Mouse (Mus musculus): ENCODE data around the gene Olfr220. TPM values are rescaled to one million over a fixed set of nuclear protein-coding genes. Genes with fewer than 3 reads are reported as not detected.
A peak's percentile ranks its signal among the peaks of the same experiment; 100 is the strongest.

Gene Olfr220
- total RNA-seq (2021), result not detected in 2 replicates
- long read RNA-seq, experiment 1, result 0 reads
- long read RNA-seq, experiment 2, result 0 reads

GRCm38 (mm10) chr1:174441782-174442181 is at the start of gene Olfr220:
Olfr220 (plus strand) TSS chr1:174442082.
- DNase-seq, result no peak

DNA sequence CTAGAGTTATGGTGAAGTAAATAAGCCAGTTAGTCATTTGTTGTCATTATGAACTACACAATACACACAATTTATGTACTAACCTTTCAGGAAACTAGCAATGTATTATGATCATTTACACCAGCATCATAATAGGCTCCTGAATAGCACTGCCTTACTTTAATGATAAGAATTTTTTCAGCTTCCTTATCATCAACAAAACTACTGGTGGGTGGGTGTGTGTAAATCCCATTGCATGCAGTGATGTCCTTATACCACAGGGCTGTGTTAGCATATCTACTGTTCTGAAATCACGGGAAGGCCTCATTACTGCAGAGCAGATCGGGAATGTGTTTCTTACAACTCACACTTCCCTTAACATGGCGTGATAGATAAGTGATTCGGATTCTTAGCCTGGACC is 18.9 kb upstream of the Olfr220 start:
- no peak for DNase-seq

DNA sequence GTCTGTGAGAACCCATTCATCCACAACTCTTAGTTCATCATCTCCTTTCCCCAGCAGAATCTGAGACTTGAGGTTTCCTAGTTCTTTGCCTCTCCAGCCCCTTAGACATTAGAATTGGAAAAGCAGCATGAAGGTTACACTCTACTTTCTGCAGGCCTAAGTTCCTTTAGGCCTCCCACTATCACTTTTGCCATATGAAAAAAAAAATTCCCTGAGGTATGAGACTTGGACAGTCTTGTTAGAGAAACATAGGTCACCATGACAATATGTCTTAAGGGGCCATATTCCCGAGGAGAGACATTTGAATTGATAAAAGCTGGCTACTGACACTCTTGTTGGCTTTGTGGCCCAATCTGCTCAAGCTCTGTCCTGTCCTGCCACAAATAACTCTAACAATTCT is 18.1 kb upstream of the Olfr220 start, which contains the start of gene Olfr414:
Gene Olfr414, plus strand, starts transcription at position 301 of the 400 bp plus-strand sequence.
- DNase-seq, result no peak

DNA sequence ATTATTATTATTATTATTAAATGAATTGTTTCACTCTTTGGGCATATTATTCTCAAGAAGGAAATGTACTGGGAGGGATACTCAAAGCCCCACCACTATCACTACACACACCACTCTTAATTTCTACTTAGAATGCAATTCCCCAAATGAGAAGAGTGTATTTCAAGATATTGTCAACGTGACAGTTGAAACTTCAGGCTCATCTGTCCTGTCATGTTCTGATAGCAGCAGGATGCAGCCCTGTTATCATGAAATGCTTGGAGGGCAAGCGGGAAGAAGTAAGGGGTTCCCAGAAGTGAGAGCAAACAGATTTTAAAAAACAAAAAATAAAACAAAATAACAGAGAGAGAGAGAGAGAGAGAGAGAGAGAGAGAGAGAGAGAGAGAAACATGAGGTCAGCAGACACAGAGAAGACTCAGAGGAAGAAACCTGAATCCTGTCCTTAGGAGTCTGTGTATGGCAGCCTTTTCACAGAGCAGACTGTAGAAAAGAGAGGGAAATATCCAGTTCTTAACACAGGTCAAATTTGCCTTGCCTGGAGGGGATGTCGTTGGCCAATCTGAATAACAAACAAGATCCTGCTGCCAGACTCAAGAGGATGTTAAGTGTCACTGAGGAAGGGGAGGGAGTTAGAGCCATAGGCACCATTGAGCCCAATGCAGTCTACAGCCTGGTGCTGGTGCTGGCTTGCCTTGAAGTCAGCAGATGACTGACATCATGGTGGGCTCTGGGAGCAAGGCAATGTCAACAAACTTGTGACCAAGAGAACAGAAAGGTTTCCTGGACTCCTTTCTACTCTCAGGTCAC is 15.5 kb upstream of the Olfr220 start:
- no peak for DNase-seq

- no peak for DNase-seq
Measured at GRCm38 (mm10) chr1:174427402-174427801, 14.5 kb upstream of the Olfr220 start.

DNA sequence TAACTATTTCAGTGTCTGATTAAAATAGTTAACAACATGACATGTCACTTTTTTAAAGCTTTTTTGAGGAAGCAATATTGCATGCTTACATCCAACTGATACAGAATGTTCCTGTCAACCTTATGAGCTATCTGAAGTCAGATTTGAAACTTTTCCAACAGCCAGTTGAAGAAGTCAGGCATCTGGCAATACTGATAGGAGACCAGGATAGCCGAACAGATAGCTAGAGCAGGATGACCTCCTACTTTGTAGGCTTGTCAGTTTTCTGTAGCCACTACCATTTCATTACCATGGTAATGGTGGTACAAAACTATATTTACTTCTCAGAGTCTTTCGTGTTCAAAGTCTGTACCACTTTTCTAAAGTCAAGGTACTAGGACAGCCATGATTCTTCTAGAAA is 13.5 kb upstream of the Olfr220 start:
- DNase-seq, result no peak

DNA sequence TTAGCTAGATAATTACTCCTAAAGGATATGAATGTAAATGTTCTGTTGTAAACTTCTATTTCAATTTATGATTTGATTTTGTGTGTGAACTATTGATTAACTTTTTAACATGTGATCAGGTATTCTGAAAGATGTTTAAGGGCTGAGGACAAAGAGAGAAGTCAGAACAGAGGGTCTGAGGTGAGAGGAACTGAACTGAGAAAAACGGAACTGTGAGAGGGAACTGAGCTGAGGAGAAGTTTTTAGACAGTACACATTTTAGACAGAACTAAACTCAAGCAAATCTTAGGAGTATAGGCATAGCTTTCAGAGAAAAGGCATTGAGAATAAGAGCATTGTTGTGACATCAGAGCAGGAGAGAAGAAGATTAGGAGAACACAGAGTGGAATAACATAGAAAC is 7.8 kb upstream of the Olfr220 start:
- no peak for DNase-seq

GRCm38 (mm10) chr1:174455100-174455499 is 13.2 kb downstream of the Olfr220 start:
- DNase-seq, result no peak

DNA sequence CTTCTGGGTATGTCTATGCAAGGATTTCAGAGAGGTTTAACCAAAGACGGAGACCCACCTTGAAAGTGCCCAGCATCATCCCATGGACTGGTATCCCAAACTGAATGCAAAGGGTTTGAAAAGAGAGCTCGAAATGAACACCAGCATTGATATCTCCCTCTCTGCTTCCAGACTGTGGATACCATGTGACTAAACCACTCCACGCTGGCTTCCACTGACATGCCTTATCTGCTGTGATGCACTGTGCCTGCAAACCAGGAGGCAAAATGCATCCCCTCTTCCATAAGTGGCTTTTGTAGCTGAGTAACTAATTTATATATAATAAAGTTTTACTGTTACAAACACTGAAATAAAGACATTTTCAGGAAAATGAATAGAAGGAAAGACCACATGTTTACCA is 23.5 kb downstream of the Olfr220 start:
- no peak for DNase-seq

DNA sequence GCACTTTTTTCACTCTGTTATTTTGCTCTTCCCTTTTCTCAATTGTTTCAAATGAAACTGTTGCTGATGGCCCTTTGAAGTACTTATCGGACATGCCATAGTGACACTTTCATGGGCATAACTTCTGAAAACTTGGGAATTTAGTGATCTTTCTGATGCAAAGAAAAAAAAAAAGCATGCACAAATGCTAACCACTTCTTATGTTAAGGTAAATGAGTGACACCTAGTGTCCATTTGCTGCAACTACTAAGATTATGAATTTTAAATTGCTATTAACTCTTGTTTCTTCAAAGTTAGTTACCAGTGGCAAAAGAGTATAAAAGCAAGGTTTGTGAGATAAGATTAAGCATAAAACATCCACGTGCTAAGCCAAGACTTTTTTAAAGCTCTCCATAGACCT is 24.4 kb downstream of the Olfr220 start:
- DNase-seq, result no peak

DNA sequence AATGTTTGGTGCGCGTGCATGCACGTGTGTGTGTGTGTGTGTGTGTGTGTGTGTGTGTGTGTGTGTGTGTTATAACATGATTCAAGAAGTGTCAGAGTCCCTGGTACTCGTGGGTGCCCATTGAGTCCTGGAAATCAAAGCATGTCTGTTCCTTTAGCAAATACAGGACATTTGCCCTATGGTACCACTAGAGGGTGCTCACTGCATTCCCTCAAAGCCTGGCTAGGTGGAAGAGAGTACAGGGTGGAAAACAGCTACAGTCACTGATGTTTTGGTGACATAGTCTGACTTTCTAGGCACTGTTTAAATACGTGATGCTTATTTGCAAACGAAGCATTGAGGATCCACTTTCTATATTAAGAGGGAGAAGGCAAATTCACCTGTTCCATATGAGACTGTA is 27.9 kb downstream of the Olfr220 start:
- peak; percentile 50 for DNase-seq

DNA sequence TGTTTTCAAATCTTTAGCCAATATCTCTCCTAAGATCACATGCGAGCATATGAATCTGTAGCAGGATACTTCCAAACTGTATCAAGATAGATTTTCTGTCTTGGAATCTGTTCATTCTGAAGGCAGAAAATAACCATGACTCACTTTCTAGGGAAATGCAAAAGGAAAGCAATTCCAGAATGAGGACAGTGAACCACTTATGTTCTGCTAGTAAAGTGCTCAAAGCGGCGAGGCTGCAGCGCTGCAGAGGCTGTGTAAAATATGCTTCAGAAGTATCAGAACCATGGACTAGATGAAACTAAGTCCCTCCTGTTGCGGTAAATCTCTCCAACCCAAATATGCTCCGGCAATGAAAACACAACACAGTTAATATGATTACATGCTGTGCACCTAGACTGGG is 40.7 kb downstream of the Olfr220 start:
- no peak for DNase-seq

- peak; percentile 8 for DNase-seq
Measured at GRCm38 (mm10) chr1:174500064-174500463, 58.2 kb downstream of the Olfr220 start.

Other genes starting within 250 kb of the Olfr220 start
- gene Olfr419, start 190.0 kb upstream of the Olfr220 start, total RNA-seq (2021), result not detected in 2 replicates
- gene Mptx1, start 111.6 kb upstream of the Olfr220 start, total RNA-seq (2021), result not detected in 2 replicates
- not detected in 2 replicates for gene Olfr417, start 77.0 kb upstream of the Olfr220 start, total RNA-seq (2021)
- not detected in 2 replicates for gene Olfr248, start 51.0 kb upstream of the Olfr220 start, total RNA-seq (2021)
- gene Olfr414, start 18.0 kb upstream of the Olfr220 start, total RNA-seq (2021), result not detected in 2 replicates
- 2.9 and 3.6 TPM in 2 replicates for gene Fmn2, start 59.7 kb downstream of the Olfr220 start, total RNA-seq (2021)

Measured in adrenal gland, postnatal 14 days (tissue).